Mouse (Mus musculus) stomach, postnatal 0 days (tissue): ENCODE data around the gene Rasl11a.

Source experiments
- CTCF ChIP-seq: IDR thresholded peaks from 2 replicates; pipeline ENCODE4 v1.5.1; 2016; ENCODE audit warnings: antibody characterized with exemption, low read depth, mild to moderate bottlenecking, moderate library complexity
- EP300 ChIP-seq: optimal IDR thresholded peaks from 2 replicates; pipeline ENCODE3; 2016; ENCODE audit warnings: antibody characterized with exemption

GRCm38 (mm10) chr5:146846489-146846888 is 1.6 kb downstream of the Rasl11a start:
- no peak for TF ChIP-seq CTCF
- TF ChIP-seq EP300: no peak
